Mouse (Mus musculus) heart, adult 2 months (tissue): ENCODE results near the gene Gm37240.

Experiments used
- CTCF ChIP-seq: fragments of 200-600 bp; IDR thresholded peaks from 2 replicates; pipeline ENCODE4 v1.8.1; 2022; ENCODE audit warnings: antibody characterized with exemption, mild to moderate bottlenecking, moderate library complexity
- POLR2A ChIP-seq: fragments of 200-500 bp; IDR thresholded peaks from 2 replicates; pipeline ENCODE4 v1.6.1; 2011; ENCODE audit warnings: mild to moderate bottlenecking, low read depth, low read length, control low read depth; ENCODE audit not compliant: insufficient read depth

DNA sequence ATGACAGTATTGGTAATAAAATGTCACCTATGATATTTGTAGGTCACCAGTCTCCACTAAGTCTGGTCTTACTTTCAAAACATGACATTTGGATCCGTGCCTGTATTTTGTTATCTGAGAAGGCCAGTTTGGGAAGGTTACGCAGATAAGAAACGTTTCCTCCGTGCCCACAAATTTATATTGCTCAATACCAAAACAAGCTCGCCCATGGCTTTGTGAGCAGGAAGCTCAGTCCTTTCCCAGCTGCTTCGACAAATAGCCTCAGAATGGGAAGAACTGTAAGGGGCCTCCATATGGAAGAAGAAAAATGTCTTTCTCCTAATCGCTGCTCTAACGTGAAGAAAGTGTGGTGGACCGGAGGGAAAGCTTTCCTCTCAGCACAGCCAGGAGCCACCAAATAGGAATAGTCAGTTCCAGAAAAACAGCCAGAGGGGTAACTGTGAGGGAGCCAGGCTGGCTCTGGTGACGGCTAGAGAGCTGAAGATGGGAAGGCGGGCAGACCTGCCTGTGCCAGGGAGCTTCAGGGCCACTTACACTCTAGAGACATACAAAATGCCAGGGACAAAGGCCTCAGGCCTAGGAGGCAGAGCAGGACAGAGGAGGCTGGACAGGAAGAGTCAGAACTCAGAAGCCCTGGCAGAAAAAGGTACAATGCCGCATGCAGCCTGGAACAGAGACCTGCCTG lies 1431.4 kb downstream of the Gm37240 start:
- TF ChIP-seq POLR2A = no peak
- no peak for TF ChIP-seq CTCF
